In the genomic region with DNA sequence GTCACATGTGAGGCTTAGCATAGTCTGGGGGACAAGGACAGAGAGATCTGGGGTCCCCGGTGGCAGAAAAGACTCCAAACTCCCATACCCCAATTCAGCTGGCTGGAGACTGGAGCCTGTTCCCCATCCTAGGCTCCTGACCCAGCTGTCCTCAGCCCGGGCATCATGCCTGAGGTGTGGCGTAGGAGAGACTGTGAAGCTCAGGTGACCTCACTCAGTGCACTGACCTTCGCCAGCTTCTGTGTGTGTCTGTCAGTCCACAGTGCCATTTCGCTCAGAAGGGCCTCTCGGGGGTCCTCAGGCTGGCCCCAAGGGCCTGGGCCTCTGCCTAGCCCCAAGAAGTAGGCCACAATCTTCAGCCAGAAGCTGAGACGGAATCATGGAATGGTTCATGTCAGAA, we compare ENCODE assay signal across 10 mouse cellular contexts. TPM values are rescaled to one million over a fixed set of nuclear protein-coding genes. Genes with fewer than 3 reads are reported as not detected.
A peak's percentile ranks its signal among the peaks of the same experiment; 100 is the strongest.
DNase-seq lines count a peak whose midpoint lies in the region; ATAC-seq and TF ChIP-seq lines count a peak whose summit lies in the region.
"Had no signal": no experiment of that assay in that cellular context is flagged by ENCODE, and none has a peak within 500 bp of the region (broad histone marks: within the 10 kb centered on the region; RNA-seq: fewer than 3 reads in every experiment).

No protein-coding gene starts in this region.

- intact Hi-C loops in gastrocnemius, postnatal 36 days (cut with DNase I): no loop called here

- H3K4me2 ChIP-seq in hindbrain, embryonic 13.5 days: peak overlapping the region; percentile 99
- H3K4me2 ChIP-seq in intestine, embryonic 15.5 days (replicated peaks): no peak overlapping the region

- H3K36me3 ChIP-seq in hindbrain, embryonic 13.5 days: peaks cover 33% of the 10 kb centered on the region
- H3K36me3 ChIP-seq in intestine, embryonic 15.5 days: peaks cover 10% of the 10 kb centered on the region; the same call in 1 of the 2 replicates

- no peaks in the 10 kb centered on the region for H3K9me3 ChIP-seq in hindbrain, embryonic 13.5 days
- H3K9me3 ChIP-seq in intestine, embryonic 15.5 days: no peaks in the 10 kb centered on the region
- H3K9me3 ChIP-seq: limb, embryonic 13.5 days had no signal

- no peak for TF ChIP-seq CTCF in layer of hippocampus, adult 2 months (conservative IDR thresholded peaks at IDR 0.05)

- H3K9ac ChIP-seq in hindbrain, embryonic 13.5 days: peak overlapping the region; percentile 97
- H3K9ac ChIP-seq in intestine, embryonic 15.5 days: no peak overlapping the region

- 0 out of 2 replicates have a peak, but pooled peaks cover 2% of the 10 kb centered on the region for H3K27me3 ChIP-seq in hindbrain, embryonic 13.5 days
- H3K27me3 ChIP-seq in intestine, embryonic 15.5 days (replicated peaks): peaks cover 6% of the 10 kb centered on the region; the same call in 1 of the 2 replicates

- no peak for ATAC-seq in hindbrain, embryonic 13.5 days (ENCODE audit: low FRiP score)
- ATAC-seq in frontal cortex, adult (ENCODE audit: low TSS enrichment): no peak
- ATAC-seq in intestine, embryonic 15.5 days: no peak

- DNase-seq in layer of hippocampus, adult 2 months (ENCODE audit: low spot score in 2 of 2): no peak
- no peak for DNase-seq in layer of hippocampus, adult 8-10 months (ENCODE audit: low spot score in 2 of 2)
- DNase-seq in gastrocnemius, postnatal 36 days: peak; percentile 69 to 73
- DNase-seq in skeletal muscle tissue, adult 2 months (ENCODE audit: low read depth, low spot score): peak; percentile 95
- no peak for DNase-seq in Muller cell, postnatal 12 days (ENCODE audit: inconsistent ontology term)

- peaks cover 69% of the 10 kb centered on the region for H3K4me1 ChIP-seq in hindbrain, embryonic 13.5 days (replicated peaks)
- H3K4me1 ChIP-seq in intestine, embryonic 15.5 days (replicated peaks): peaks cover 28% of the 10 kb centered on the region

- WGBS in hindbrain, embryonic 13.5 days: 85% methylated on average over 7 of the region's 7 CpGs
- WGBS in intestine, embryonic 15.5 days: 86% methylated on average over 7 of the region's 7 CpGs

- peak overlapping the region; percentile 63 for H3K4me3 ChIP-seq in layer of hippocampus, adult 2 months
- peak overlapping the region; percentile 76 for H3K4me3 ChIP-seq in hindbrain, embryonic 13.5 days
- H3K4me3 ChIP-seq in intestine, embryonic 15.5 days (replicated peaks): no peak overlapping the region
- H3K4me3 ChIP-seq: limb, embryonic 13.5 days had no signal

- peak overlapping the region; percentile 96 for H3K27ac ChIP-seq in layer of hippocampus, adult 2 months
- peak overlapping the region; percentile 98 for H3K27ac ChIP-seq in hindbrain, embryonic 13.5 days
- H3K27ac ChIP-seq in intestine, embryonic 15.5 days: no peak overlapping the region
- H3K27ac ChIP-seq: macrophage had no signal

RNA-seq across cellular contexts. Expression of gene Dnajb5, which starts 2.9 kb away (rescaled TPM):
- 100 to 1,000 TPM; 187 to 211 TPM for total RNA-seq in layer of hippocampus, adult 2 months (2021)
- 100 to 1,000 TPM; 162 to 202 (median 187) TPM for total RNA-seq in layer of hippocampus, adult 8-10 months (2022)
- 100 to 1,000 TPM; 191 to 213 TPM for total RNA-seq in gastrocnemius, postnatal 36 days (2021)
- polyA plus RNA-seq in hindbrain, embryonic 13.5 days (2015; fragmentation: Nextera tagmentation; extraction: Ambion mirVana): 51.0 and 51.2 TPM in 2 replicates
- polyA plus RNA-seq in intestine, embryonic 15.5 days (2015; fragmentation: Nextera tagmentation; extraction: Ambion mirVana): 7.3 and 8.4 TPM in 2 replicates

RNA-seq across cellular contexts. Expression of gene 1700022I11Rik, which starts 16.8 kb away (rescaled TPM):
- total RNA-seq in layer of hippocampus, adult 2 months (2021): not detected
- not detected for total RNA-seq in layer of hippocampus, adult 8-10 months (2022)
- not detected for total RNA-seq in gastrocnemius, postnatal 36 days (2021)
- polyA plus RNA-seq in hindbrain, embryonic 13.5 days (2015; fragmentation: Nextera tagmentation; extraction: Ambion mirVana): 0.63 and 0.70 TPM in 2 replicates
- 0.28 and 0.33 TPM in 2 replicates for polyA plus RNA-seq in intestine, embryonic 15.5 days (2015; fragmentation: Nextera tagmentation; extraction: Ambion mirVana)

RNA-seq across cellular contexts. Expression of gene Phf24, which starts 36.1 kb away (rescaled TPM):
- 100 to 1,000 TPM; 154 to 155 TPM for total RNA-seq in layer of hippocampus, adult 2 months (2021)
- 100 to 1,000 TPM; 148 to 179 (median 158) TPM for total RNA-seq in layer of hippocampus, adult 8-10 months (2022)
- under 1 TPM; 0.15 to 0.97 TPM for total RNA-seq in gastrocnemius, postnatal 36 days (2021)
- polyA plus RNA-seq in hindbrain, embryonic 13.5 days (2015; fragmentation: Nextera tagmentation; extraction: Ambion mirVana): 21.7 and 23.0 TPM in 2 replicates
- 0.82 and 1.6 TPM in 2 replicates for polyA plus RNA-seq in intestine, embryonic 15.5 days (2015; fragmentation: Nextera tagmentation; extraction: Ambion mirVana)
- polyA plus RNA-seq: macrophage had no signal

RNA-seq across cellular contexts. Expression of gene Vcp, which starts 47.7 kb away (rescaled TPM):
- 100 to 1,000 TPM; 171 to 184 TPM for total RNA-seq in layer of hippocampus, adult 2 months (2021)
- total RNA-seq in layer of hippocampus, adult 8-10 months (2022): 100 to 1,000 TPM; 174 to 191 (median 185) TPM
- 100 to 1,000 TPM; 225 to 248 TPM for total RNA-seq in gastrocnemius, postnatal 36 days (2021)
- 524 and 526 TPM in 2 replicates for polyA plus RNA-seq in hindbrain, embryonic 13.5 days (2015; fragmentation: Nextera tagmentation; extraction: Ambion mirVana)
- 461 and 483 TPM in 2 replicates for polyA plus RNA-seq in intestine, embryonic 15.5 days (2015; fragmentation: Nextera tagmentation; extraction: Ambion mirVana)

RNA-seq across cellular contexts. Expression of gene Fancg, which starts 57.7 kb away (rescaled TPM):
- total RNA-seq in layer of hippocampus, adult 2 months (2021): 10 to 100 TPM; 10.4 to 12.9 TPM
- 10 to 100 TPM; 14.0 to 17.1 (median 15.5) TPM for total RNA-seq in layer of hippocampus, adult 8-10 months (2022)
- 1 to 10 TPM in 1 of 2 experiments, under 1 TPM in 1; 0.84 to 1.1 TPM for total RNA-seq in gastrocnemius, postnatal 36 days (2021)
- 20.0 and 21.9 TPM in 2 replicates for polyA plus RNA-seq in hindbrain, embryonic 13.5 days (2015; fragmentation: Nextera tagmentation; extraction: Ambion mirVana)
- polyA plus RNA-seq in intestine, embryonic 15.5 days (2015; fragmentation: Nextera tagmentation; extraction: Ambion mirVana): 15.0 and 15.2 TPM in 2 replicates

Comparison
In these comparisons a context has a peak if more than half of its experiments do, and no peak if none do; other contexts are left out.
1. DNase-seq: peak in gastrocnemius, postnatal 36 days (2 of 2) and skeletal muscle tissue, adult 2 months (single experiment); none in layer of hippocampus, adult 2 months (0 of 2), layer of hippocampus, adult 8-10 months (0 of 2) and Muller cell, postnatal 12 days (single experiment).
2. RNA of gene Phf24, which starts 36.1 kb away (total RNA-seq): 148 to 179 TPM in layer of hippocampus, adult 8-10 months and 154 to 155 TPM in layer of hippocampus, adult 2 months; 0.15 to 0.97 TPM in gastrocnemius, postnatal 36 days; every median in the first group is over 10 times any median in the second.